Mouse (Mus musculus) induced T-regulatory cell, adult 2 months (primary cell): ENCODE data around the gene Ctsz.

ENCODE experiments used
- DNase-seq: peaks from one replicate; pipeline ENCODE4 v3.0.0-alpha.2; 2012; ENCODE audit warnings: low read depth

Gene Ctsz

DNA sequence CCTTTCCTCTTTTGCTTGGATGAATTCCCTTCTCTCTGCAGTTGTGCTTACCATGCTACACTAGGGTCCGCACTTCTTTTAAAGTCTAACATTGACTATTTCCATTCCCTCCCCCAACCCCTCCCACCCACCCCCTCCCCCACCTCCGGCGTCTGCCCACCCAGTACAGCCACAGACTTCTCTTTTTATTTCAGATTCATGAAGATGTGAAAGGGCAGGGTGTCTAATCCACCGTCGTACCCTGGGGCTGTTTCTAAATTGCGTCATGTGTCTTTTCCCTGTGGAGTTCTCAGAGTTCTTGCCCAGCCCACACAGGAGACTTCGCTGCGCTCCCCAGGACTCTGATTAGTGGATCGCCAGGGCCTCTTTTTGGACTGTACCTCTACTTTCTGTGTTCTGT lies 46.3 kb downstream of the Ctsz start:
- DNase-seq = no peak

DNA sequence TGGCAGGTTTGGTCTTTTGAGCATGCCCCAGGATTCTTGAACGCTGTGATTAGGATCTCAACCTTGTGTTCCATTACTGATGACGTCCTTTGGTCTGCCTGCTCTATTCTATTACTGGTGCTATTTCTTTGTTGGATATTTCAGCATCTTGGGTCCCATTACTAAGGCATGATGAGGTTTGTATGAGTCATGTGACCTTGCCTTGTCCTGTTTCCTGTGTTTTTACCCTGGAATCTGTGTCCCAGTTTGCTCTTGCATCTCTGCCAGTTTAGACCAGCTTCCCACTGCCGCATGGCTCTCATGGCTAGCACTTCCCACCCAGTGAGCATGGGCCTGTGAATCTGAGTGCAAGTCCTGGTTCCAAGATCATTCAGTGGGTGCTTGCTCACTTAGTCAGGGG lies 46.9 kb downstream of the Ctsz start:
- DNase-seq = no peak

DNA sequence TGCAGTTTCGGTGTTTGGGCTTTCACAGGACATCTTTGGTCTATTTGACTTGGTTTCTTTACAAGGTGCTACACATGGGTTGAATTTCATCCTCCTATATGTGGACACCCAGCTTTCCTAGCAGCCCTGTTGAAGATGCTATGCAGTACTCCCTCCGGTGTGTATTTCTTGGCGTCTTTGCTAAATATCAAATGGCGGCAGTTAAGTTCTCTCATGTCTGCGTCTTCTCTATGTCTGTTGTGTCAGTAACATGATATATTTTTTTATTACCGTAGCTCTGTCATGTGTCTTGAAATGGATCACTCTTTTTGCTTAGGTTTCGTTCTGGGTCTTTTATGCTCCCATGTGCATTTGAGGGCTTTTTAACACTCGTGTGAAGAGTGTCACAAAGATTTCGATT lies 57.8 kb downstream of the Ctsz start:
- no peak for DNase-seq
